Mouse (Mus musculus) left cerebral cortex, postnatal 10 days (tissue): ENCODE data around the gene Rab3gap1. TPM values are rescaled to one million over a fixed set of nuclear protein-coding genes. Genes with fewer than 3 reads are reported as not detected.
A peak's percentile ranks its signal among the peaks of the same experiment; 100 is the strongest.

Experiments used
- DNase-seq, 2 experiments: peaks; one replicate each; pipeline ENCODE4 v3.0.0; 2021 to 2022; ENCODE audit warnings: low spot score in 2 of 2, mixed read lengths in 1 of 2; ENCODE audit errors: extremely low spot score in 1 of 2
- intact Hi-C: fragments of 180-260 bp; cut with DNase I; formaldehyde crosslinking; loops from one replicate; pipeline ENCODE4 v1.15.1; 2025
- total RNA-seq, 2 experiments: library from RNA; stranded (reverse); gene quantifications; 2 replicates each; pipeline ENCODE4 v1.2.3; 2021

The Rab3gap1 gene
- total RNA-seq = 10 to 100 TPM; 47.3 to 49.8 TPM

DNA sequence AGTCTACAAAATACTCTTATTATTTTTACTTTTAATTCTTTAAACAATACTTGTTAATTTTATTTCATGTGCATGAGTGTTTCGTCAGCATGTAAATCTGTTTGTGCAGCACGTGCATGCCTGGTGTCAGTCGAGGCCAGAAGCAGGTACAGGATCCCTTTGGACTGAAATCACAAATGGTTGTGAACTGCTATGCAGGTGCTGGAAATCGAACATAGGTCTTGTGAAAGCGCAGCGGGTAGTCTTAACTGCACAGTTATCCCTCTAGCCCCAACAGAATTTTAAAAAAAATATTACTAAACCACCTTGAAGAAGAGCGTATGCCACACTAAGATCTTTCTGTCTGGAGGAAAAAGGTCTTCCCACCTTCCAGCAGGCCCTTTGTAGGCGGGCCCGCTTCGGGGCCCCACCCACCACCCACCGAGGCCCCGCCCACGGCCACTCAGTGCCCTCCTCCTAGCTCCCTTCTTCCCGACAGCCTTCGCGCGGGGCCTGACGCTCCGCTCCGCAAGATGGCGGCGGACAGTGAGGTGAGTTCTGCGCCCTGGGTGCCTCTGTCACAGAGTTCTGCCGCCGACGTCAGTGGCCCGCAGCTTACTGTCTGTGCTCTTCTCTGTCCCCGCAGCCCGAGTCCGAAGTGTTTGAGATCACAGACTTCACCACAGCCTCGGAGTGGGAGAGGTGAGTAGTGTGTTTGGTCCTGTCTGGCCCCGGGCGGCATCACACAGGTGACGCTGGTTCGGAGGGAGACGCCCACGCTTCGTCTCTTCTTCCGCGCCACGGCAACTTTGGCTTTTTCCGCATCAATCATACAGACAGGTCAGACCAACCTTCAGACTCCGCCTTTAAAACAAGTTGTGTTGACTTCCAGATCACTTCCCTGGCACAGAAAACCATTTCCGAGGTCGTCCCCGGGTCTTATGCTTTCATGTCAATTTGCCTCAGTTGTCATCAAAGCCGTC lies at the start of gene Rab3gap1:
Rab3gap1 (plus strand) TSS at position 474 of the 962 bp plus-strand sequence.
- DNase-seq = peak; percentile 78 to 94
- intact Hi-C loops = no loop called here

DNA sequence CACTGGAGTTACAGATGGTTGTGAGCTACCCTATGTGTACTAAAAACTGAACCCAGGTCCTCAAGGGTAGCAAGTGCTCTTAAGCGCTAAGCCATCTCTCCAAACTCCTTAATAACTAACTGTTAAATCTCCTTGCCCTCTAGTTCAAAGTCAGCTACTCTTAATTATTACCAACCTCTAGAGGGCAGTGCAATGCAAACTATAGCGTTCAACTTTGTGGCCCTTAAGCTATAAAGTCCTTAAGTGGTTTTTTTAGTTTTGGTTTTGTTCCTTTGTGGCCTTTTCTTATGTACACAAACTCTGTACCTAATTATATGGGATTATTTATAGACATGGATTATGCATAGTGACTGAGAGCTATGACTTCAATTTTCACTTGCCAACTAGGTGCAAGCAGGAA lies 41.2 kb upstream of the Rab3gap1 start:
- intact Hi-C loops = loop anchor here (10.0 kb wide), 1 partner anchor 317 kb away; no protein-coding TSS in a partner anchor
- no peak for DNase-seq

DNA sequence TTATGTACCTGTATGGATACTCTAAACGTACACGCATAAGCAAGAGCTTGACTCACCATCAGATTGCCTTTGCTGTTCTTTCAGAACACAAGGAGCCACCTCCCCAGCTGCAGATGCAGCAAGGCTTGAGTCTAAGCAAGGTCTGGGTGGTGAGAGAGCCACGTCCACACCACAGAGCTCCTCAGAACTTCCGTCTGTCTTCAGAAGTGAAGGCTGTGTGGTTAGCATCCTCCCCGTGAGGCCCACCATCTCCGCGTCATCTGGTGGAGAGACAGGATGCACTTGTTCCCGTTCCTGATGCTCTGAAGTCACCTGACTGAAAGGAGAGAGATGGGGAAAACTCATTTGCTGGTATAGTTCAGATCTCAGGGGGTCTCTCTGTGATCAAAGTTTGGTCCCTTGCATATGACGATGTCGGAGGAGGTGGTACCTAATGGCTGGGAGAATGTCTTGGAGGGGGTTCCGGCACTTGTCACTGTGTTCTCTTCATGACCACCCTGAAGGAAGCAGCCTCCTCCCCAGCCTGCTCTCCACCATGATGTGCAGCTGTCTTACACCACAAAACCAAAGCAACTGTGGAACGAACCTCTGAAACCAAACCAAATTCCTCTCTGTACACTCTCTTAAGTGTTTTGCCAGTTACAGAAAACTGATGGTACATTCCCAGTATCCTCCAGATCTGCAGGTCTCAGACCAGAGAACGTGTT lies 38.2 kb upstream of the Rab3gap1 start:
- intact Hi-C loops = no loop called here
- no peak for DNase-seq

DNA sequence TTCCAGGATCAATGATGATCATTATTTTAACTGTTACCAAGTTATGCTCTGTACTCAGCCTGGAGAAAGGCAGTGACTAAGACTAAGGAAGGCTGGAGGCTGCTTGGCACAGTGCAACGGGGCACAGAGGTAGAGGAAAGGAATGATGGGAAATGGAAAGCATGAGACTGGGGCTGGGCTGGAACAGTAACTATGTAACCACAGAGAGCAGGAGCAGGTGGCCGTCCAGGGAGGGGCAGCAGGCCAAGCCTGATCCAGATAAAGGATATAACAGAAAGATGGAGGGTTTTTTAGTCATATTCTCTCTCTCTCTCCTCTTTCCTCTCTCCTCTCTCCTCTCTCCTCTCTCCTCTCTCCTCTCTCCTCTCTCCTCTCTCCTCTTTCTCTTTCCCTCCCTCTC lies 34.9 kb upstream of the Rab3gap1 start:
- intact Hi-C loops = no loop called here
- no peak for DNase-seq

DNA sequence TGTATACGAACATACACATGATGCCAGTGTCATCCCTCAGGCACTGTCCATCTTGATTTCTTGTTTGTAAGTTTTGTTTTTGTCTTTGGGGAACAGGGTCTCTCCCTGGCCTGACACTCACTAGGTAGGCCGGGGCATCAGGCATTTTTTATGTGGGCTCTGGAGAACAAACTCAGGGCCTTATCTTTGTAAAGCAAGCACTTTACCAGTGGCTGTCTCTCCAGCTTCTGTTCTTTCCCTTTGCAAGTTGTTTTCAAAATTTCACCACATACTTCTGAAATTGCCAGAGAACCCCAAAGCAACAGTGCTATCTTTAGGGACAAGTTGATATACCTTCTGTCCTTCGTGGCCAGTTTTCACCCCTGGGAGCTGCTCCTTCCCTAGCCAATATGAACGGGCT lies 34.4 kb upstream of the Rab3gap1 start:
- intact Hi-C loops = no loop called here

DNA sequence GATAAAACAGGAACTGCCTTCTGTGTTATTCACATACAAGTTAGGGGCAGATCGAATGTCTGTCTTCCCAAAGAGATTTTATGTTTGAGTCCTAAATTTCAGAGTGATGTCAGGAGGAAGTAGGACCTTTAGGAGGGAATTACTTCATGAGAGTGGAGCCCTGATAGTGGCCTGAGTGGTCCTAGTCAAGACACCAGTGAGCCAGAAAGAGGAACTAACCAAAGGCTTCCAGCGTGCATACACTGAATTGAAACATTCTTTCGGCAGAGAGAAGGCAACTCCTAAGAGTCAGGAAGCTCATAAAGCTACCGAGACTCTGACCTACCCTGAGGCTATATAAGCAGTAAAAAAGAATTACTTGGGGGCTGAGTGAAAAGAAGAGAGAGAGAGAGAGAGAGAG lies 32.0 kb upstream of the Rab3gap1 start:
- no peak for DNase-seq
- intact Hi-C loops = no loop called here

More for the DNA sequence above, 34.4 kb upstream of the Rab3gap1 start:
- no peak for DNase-seq

DNA sequence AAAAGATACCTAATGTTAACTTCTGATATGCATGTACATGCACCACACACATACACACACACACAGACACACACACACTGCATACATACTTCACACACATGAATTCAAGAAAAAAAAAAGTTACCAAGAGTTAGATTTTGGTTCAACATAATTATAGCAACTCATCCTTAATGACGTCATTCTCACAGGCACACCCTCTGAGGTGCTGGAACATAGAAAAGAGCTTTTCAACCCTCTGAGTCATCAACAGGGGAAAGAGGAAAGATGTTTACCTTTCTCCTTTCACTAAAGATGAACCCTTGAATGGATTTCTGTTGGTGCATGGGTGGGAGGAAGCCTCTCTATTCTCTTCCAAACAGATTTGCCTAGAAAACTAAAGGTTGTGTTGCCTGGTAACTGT lies 30.0 kb upstream of the Rab3gap1 start:
- DNase-seq = no peak
- intact Hi-C loops = no loop called here

DNA sequence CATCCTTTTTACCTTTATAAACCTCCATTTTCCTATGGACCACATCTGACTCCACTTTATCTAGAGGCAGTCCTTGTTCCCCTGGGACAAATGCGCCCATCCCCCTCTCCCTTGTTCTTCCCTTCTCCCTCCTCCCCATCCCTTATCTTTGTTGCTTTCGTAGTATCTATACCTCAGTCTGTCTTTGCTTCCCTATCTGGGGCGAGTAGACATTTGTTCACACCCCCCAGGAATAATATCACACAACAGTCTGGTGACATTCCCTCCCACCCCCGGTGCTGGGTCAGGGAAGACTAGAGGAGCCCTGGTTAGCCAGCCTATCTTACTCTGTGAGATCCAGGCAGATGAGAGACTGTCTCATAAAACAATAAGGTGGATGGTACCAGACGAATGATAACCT lies 23.1 kb upstream of the Rab3gap1 start:
- no peak for DNase-seq
- intact Hi-C loops = no loop called here

DNA sequence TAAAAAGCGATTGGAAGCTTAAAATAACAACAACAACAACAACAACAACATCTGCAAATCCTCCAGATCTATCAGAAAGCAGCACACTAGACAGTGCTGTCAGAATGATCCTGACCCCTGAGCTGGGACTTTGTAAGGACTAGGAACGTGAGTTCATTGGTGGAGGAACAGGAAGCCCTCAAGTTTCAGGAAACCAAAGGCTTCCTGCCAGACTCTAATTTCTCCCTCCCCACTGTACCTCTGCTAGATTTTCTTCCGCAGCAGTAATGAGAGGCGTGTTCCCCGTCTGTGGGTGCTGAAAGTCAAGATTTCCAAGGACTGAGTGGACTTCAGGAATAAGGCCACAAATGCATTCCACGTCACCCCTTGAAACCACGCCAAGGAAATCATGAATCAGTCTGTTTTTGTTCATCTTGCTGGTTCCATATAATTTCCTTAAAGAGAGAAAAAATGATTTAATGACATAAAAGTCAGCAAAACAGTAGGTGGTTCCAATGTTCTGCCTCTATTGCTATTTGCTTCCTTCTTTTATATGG lies 18.4 kb upstream of the Rab3gap1 start:
- intact Hi-C loops = no loop called here
- DNase-seq = no peak

DNA sequence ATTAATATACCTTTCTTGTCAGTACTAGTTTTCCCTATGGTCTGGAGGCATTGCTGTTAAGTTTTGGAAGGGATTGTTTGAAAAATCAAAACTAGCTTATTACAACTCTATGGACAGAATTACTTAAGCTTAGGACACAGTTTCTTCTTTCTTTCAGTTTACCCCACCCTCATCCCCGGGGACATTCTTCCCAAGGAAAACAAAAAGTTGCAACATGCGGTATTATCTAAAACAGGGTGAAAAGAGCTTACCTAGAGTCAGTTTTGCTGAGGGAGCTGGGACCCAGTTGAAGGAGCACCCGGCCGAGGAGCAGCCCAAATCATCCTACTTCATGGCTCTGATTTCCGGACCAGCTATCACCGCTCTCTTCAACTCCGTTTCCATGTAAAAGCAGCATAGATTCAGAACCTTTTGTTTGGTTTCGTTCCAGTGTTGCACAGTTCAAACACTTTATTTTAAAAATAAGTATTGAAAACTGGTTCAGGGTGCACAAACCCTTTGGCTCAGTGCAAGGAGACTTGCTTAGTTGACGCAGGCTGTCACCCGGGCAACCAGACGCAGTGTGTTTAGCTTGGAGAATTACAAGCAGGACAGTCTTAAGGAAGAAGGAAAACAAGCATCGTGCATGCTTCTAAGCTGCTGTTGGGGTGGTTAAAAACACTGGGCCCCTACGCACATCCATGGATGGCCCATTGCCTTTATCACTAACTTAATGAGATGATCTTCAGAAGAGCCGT lies 13.9 kb upstream of the Rab3gap1 start, which contains the start of gene Map3k19:
Map3k19 (minus strand) TSS at position 546 of the 737 bp plus-strand sequence.
- intact Hi-C loops = no loop called here
- DNase-seq = peak in 1 of 2 experiments; percentile 51

DNA sequence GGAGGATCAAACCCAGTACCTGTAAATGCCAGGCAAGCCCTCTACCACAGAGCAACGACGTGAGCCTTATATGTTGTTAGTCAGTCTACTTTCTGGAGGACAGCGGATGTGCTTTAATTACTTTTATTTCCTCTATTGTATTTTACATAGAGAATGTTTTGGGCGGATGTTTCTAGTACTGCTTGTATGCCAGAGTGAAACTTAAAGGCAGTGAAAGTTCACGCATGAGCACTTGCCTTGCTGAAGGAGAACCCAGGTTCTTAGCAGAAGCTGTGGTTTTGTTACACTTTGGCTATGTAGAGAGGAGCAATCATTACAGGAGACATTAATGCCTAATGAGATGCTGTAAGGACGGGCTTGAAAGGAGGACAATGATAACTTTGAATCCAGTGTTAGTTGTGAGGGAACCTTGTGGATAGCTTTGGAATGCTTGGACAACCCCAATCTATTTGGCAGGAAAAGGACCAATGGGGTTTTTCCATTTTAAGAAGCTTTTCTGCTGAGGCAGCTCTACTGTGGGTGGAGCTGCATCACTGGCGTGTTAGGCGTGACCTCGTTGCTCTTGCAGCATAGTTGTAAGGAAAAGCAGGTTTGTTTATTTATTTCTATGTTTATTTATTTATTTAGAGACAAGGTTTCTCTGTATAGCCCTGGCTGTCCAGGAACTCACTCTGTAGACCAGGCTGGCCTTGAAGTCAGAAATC lies 9.5 kb upstream of the Rab3gap1 start:
- intact Hi-C loops = no loop called here
- no peak for DNase-seq

DNA sequence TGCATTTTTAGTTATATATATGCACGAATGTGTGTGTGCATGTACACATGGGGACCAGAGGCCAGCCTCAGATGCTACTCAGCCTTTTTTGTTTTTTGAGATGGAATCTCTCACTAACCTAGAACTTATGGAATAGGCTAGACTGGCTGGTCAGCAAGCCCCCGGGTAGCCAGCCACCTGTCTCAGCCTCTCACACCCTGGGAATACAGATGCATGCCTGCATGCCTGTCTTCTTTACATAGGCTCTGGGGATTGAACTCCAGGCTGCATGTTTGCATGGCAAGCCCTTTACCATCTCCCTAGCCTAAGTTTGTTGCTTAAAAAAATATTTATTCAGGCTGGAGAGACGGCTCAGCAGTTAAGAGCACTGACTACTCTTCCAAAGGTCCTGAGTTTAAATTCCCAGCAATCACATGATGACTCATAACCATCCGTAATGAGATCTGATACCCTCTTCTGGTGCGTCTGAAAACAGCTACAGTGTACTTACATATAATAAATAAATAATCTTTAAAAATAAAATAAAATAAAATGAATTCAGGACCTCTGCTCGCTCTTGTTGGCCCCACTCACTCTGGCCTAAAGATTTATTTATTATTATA lies 8.7 kb upstream of the Rab3gap1 start:
- DNase-seq = no peak
- intact Hi-C loops = no loop called here

DNA sequence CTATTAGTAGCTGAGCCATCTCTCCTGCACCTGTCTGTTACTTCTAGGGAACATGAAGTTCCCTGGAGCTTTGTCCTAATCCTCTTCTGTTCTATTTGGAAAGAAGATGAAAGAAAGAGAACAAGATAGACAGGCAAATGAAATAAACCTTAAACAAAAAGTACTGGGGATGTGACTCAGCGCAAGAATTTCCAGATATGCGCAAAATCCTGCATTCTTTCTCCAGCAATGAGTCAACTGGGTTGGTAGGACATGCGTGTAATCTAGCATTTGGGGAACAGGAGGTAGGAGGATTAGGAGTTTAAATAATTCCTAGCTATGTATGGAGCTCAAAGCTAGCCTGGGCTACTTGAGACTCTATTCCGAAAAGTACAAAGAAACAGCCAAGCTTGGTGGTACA lies 8.1 kb upstream of the Rab3gap1 start:
- intact Hi-C loops = no loop called here
- no peak for DNase-seq

DNA sequence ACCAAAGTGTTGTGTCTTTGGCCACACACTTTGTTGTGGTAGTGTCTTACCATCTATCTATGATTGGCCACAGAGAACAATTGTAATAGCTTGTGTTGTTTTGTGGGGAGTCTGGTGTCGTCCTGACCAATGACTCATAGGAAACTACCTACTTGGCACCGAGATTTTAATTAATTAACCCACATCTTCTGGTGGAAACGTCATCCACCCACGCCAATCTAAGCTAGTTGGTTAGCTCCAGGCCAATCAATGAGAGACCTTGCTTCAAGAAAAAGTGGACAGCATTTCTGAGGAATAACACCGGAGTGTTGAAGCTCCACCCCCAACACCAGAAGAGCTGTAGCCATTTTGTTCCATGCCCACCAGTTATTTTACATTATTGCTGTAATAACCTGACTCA lies 6.7 kb upstream of the Rab3gap1 start:
- intact Hi-C loops = no loop called here
- no peak for DNase-seq

DNA sequence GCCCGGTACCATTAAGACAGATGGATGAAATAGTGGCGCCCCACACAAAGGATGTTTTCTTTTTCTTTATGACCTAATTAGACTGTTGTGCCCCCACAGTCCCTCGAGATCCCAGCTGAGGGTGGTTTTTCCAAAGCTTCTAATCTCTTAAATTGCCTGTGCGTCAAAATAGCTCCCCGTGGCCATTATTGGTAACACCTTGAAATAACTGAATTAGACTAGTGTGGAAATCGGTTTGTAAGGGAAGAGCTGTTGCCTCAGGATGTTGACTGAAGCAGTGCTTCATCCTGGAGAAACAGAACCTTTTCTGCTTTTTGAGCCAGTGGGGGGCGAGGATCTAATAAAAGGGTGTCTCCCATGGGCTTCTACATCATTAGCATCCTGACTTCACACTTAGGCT lies 4.8 kb upstream of the Rab3gap1 start:
- DNase-seq = no peak
- intact Hi-C loops = no loop called here

DNA sequence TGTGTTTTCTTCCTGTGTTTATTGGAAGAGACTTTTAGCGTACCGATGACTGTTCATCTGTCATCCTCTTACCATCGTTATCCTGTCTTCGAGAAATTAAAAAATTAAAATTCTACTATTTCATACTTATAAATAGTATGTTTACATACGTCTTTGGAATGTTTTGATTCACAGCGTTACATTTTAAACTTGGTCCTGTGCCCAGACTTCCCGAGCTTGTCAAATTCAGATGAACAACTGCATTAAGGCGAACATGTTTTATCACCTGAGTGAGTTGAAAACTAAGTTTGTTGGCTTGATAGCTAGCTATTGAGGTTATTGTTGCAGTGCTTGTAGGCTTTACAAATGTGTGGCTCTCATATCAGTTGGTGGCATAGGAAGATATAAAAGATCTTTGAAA lies 703 bp downstream of the Rab3gap1 start:
- intact Hi-C loops = no loop called here
- no peak for DNase-seq

DNA sequence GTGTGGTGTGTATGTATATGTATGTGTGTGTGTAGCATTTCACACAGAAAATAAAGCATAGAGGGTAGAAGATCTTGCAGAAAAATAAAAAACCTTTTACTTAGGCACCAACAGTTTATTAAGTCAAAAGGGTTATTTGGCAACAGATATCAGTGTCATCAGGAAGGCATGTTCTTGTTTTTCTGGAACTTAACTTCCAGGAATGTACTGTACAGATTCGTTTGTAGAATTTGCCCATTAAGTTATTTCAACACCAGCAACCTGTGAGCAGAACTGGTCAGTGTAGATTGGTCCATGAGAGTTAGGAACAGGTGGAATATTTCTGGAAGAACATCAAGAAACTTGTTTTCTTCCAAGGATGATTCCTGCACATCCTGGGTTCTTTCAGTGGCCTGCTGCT lies 30.8 kb downstream of the Rab3gap1 start:
- intact Hi-C loops = no loop called here
- no peak for DNase-seq

DNA sequence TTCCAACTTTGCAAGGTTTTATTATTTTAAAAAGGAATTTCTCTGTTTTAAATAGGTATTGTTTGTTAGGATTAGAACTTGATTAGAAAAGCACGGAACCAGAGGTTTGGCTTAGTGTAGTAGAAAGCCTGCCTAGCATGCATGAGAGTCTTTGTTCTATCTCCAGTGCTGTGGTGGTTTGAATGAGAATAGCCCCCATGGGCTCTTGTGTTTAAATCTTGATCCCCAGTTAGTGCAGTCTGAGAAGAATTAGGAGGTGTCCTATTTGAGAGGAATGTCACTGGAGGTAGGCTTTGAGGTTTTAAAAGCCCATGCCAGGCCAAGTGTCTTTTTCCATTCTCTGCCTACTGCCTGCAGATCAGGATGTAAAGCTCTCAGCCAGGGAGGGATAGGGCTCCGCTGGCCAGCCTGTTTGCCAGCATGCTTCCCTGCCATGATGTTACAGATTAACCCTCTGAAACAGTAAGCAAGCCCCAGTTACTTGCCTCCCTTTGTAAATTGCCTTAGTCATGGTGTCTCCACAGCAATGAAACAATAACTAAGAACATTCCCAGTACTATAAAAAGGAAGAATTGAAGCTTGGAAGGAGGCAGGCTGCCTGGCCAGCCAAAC lies 36.3 kb downstream of the Rab3gap1 start:
- intact Hi-C loops = no loop called here

More for the DNA sequence above, 36.3 kb downstream of the Rab3gap1 start:
- DNase-seq = no peak
